Mouse (Mus musculus) limb, embryonic 14.5 days (tissue): ENCODE measurements around the gene Gm49711. TPM values are rescaled to one million over a fixed set of nuclear protein-coding genes. Genes with fewer than 3 reads are reported as not detected.

Source experiments
- ATAC-seq: fragments of 200-750 bp; cut with Nextera tagmentation; 2 replicates; pipeline ENCODE4 v1.8.0; 2017; ENCODE audit warnings: low read depth, moderate number of reproducible peaks, moderate TSS enrichment; ENCODE audit not compliant: low FRiP score
- DNase-seq: peaks from one replicate; pipeline ENCODE4 v3.0.0-alpha.2; 2015; ENCODE audit warnings: low spot score
- H3K27ac ChIP-seq: fragments of 300-500 bp; sonication (generic); replicated peaks from 2 replicates; pipeline ENCODE4 v1.5.1; 2014; ENCODE audit warnings: low read depth, mild to moderate bottlenecking, low read length, moderate library complexity, mixed read lengths
- H3K27me3 ChIP-seq: fragments of 300-500 bp; sonication (generic); 2 replicates; pipeline ENCODE4 v1.6.1; 2014; ENCODE audit warnings: low read length, mixed read lengths; ENCODE audit not compliant: control insufficient read depth, insufficient read depth
- H3K36me3 ChIP-seq: fragments of 300-500 bp; sonication (generic); 2 replicates; pipeline ENCODE4 v1.6.1; 2014; ENCODE audit warnings: mild to moderate bottlenecking, low read length, moderate library complexity, mixed read lengths; ENCODE audit not compliant: control insufficient read depth, insufficient read depth
- H3K4me1 ChIP-seq: fragments of 300-500 bp; sonication (generic); 2 replicates; pipeline ENCODE4 v1.6.1; 2014; ENCODE audit warnings: antibody characterized with exemption, low read length, mixed read lengths; ENCODE audit not compliant: control insufficient read depth, insufficient read depth
- H3K4me2 ChIP-seq: fragments of 300-500 bp; sonication (generic); replicated peaks from 2 replicates; pipeline ENCODE4 v1.6.1; 2014; ENCODE audit warnings: low read depth, mild to moderate bottlenecking, low read length, moderate library complexity; ENCODE audit not compliant: severe bottlenecking
- H3K4me3 ChIP-seq: fragments of 300-500 bp; sonication (generic); replicated peaks from 2 replicates; pipeline ENCODE4 v1.5.1; 2014; ENCODE audit warnings: low read length
- H3K9ac ChIP-seq: fragments of 300-500 bp; sonication (generic); 2 replicates; pipeline ENCODE4 v1.6.1; 2014; ENCODE audit warnings: mild to moderate bottlenecking, low read depth, low read length, moderate library complexity; ENCODE audit not compliant: severe bottlenecking
- H3K9me3 ChIP-seq: fragments of 300-500 bp; sonication (generic); 2 replicates; pipeline ENCODE4 v1.6.1; 2016; ENCODE audit warnings: low read length; ENCODE audit not compliant: control insufficient read depth
- POLR2A ChIP-seq: fragments of 200-500 bp; IDR thresholded peaks from 2 replicates; pipeline ENCODE4 v1.8.0; 2012; ENCODE audit warnings: inconsistent platforms, mild to moderate bottlenecking, moderate library complexity, borderline replicate concordance; ENCODE audit not compliant: insufficient read depth, insufficient read length; ENCODE audit errors: extremely low read depth
- WGBS: fragments of 180-500 bp; shearing (Covaris S2); extraction: QIAGEN DNeasy Blood & Tissue Kit; methylation state at CpG from one replicate; pipeline ENCODE4 v1.1.7; 2014; 5-methylcytosine and 5-hydroxymethylcytosine counted together
- polyA plus RNA-seq, 2 experiments: library from polyadenylated mRNA; depleted of rRNA in 1 of 2; stranded (reverse) in 1 of 2; unstranded in 1 of 2; fragments of >200 nt; fragmentation: Nextera tagmentation in 1 of 2; extraction: Ambion mirVana in 1 of 2; gene quantifications; 2 replicates each; pipeline versions ENCODE4 v1.2.1 to v1.2.3; 2012 to 2014

Gm49711 gene
- polyA plus RNA-seq, 2 experiments: 0.24 TPM; not detected in 1

DNA sequence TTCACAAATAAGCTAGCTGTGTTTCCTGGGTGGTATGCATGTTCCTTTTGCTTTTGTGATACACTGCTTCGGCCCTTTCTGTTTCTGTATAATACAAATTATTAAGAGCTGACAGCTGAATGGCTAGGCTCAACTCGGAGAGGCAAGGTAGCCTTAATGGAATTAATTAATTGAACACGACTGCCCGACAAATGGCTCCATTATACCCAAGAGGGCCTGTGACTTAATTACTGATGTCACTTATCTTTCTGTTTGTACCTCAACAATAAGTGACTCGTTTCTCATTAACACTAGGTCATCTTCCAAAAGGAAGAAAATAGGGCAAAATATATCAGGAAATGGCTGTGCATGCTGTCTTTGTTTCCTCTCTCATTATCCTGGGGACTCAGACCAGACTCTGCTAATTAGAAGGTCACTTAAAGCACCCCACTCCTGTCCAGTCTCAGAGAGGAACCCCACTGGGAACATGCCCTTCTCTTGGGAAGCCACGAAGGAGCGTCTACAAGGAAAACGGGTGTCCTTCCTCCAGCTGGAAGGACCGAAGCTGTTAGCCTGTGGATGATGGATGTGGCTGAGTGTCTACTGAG, 84.4 kb downstream of the Gm49711 start:
- H3K9me3 ChIP-seq: no peaks in the 10 kb centered on the region
- H3K27me3 ChIP-seq: no peaks in the 10 kb centered on the region
- DNase-seq (no peak), ATAC-seq (no peak)
- H3K27ac ChIP-seq: no peak overlapping the region
- no peak for TF ChIP-seq POLR2A
- no peak overlapping the region for H3K4me3 ChIP-seq
- H3K36me3 ChIP-seq: no peaks in the 10 kb centered on the region
- WGBS: 64% methylated on average over 9 of the region's 9 CpGs
- H3K4me2 ChIP-seq: no peak overlapping the region
- H3K9ac ChIP-seq: no peak overlapping the region
- H3K4me1 ChIP-seq: peaks cover 16% of the 10 kb centered on the region

DNA sequence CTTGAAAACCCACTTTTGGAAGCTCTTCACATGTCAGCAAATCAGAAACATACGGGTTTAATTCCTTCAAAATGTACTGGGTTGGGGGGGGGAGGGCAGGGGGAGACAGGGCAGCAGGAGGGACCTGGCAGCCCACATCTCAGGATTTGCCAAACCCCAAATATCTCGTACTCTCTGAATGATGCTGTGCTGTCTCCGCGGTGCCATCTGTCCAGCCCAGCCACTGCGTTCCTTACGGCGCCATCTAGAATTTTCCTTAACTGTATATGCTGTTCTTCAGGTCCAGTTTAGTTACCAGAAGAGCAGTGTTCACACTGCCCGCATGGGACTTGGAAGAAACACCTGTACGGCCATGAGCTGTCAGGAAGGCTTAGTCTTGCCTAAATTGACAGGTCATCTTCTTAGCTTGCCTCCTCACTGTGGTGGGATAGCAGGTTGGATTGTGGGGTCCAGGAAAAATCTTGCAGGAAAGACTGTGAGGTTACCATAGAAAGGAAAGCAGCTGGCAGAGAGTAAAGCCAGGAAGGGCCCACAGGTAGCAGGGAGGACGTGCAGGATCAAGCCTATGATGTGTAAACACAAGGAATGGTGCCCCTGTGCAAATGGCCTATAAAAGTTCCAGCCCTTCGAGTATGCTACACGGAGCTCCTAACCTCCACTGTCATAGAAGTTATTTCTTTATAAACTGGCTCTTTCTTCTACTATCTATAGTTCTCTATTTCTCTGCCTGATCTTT, 89.7 kb downstream of the Gm49711 start:
- ATAC-seq: no peak
- TF ChIP-seq POLR2A: no peak
- no peak overlapping the region for H3K4me2 ChIP-seq
- H3K27ac ChIP-seq: no peak overlapping the region
- no peak overlapping the region for H3K4me3 ChIP-seq
- H3K9me3 ChIP-seq: no peaks in the 10 kb centered on the region
- H3K27me3 ChIP-seq: no peaks in the 10 kb centered on the region
- H3K4me1 ChIP-seq: peaks cover 10% of the 10 kb centered on the region
- DNase-seq: no peak
- 71% methylated on average over 12 of the region's 12 CpGs for WGBS
- no peaks in the 10 kb centered on the region for H3K36me3 ChIP-seq
- H3K9ac ChIP-seq: no peak overlapping the region

DNA sequence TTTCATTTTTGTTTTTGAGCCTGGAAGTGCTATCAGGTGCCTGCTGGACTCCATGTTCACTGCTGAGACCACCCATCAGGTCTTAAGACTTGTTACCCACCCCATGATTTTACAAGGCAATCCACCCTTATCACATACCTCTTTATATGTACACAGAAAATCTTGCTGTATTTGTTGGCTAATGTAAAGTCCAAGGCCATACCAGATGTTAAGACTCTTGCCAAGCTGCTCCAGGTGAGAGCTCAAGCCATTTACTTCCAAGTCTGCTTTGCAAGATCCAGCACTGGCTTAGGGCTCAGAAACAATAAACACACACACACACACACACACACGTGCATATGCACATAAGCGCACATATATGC, 90.2 kb downstream of the Gm49711 start:
- no peak for DNase-seq
- Histone ChIP-seq H3K9ac (no peak overlapping the region), H3K4me2 (no peak overlapping the region), H3K27ac (no peak overlapping the region), H3K27me3 (no peaks in the 10 kb centered on the region), H3K4me3 (no peak overlapping the region), H3K4me1 (peaks cover 10% of the 10 kb centered on the region), H3K36me3 (no peaks in the 10 kb centered on the region), H3K9me3 (no peaks in the 10 kb centered on the region)
- WGBS: 66% methylated on average over 2 of the region's 2 CpGs
- TF ChIP-seq POLR2A: no peak
- no peak for ATAC-seq

DNA sequence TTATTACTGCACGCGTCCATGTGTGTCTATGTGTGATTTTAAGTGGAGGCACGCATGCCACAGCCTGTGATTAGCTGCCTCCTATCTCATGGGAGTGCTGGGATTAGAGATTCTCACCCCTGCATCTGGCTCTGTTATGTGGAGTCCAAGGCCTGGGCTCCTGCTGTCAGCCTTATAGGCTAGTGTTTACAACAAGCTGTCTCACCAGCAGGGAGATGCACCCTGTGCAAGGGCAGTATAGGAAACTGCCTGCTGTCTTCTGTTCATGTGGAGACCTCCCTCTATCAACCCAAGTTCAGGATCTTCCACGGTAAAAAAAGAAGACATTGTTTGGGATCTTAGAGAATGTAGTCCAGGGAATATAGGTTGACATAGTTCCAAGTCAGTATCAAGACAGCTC, 92.9 kb downstream of the Gm49711 start:
- H3K9me3 ChIP-seq: no peaks in the 10 kb centered on the region
- peaks cover 10% of the 10 kb centered on the region for H3K4me1 ChIP-seq
- H3K27me3 ChIP-seq: no peaks in the 10 kb centered on the region
- DNase-seq (no peak), ATAC-seq (no peak)
- no peak overlapping the region for H3K4me2 ChIP-seq
- no peak overlapping the region for H3K27ac ChIP-seq
- no peak overlapping the region for H3K9ac ChIP-seq
- no peaks in the 10 kb centered on the region for H3K36me3 ChIP-seq
- no peak overlapping the region for H3K4me3 ChIP-seq
- WGBS: 72% methylated on average over 4 of the region's 4 CpGs
- TF ChIP-seq POLR2A: no peak

DNA sequence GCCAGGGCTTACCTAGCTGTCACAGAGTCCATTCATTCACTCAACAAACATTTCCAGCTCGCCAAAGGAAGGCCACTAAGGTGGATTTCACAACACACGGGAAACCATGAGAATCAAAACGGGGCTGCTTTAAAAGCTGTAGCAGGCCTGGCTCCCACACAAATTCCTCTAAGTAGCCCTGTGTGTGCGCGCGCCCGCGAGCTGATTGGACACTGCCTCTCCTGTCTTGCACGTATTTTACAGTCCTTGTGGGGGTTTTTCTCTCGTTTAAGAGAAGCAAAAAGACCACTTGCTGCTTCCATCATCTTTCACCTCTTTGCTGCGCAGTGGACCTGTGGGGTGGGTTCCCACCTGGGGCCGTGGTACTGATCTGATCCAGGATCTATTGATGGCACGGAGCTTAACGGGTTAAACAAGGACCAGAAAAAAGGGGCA, 99.9 kb downstream of the Gm49711 start:
- peak; percentile 65 for DNase-seq
- H3K27ac ChIP-seq: peak overlapping the region; percentile 73
- 2% methylated on average over 14 of the region's 14 CpGs for WGBS
- H3K9me3 ChIP-seq: no peaks in the 10 kb centered on the region
- TF ChIP-seq POLR2A: no peak
- H3K4me3 ChIP-seq: peak overlapping the region; percentile 43
- peak; percentile 78 for ATAC-seq
- H3K4me2 ChIP-seq: peak overlapping the region; percentile 86
- no peaks in the 10 kb centered on the region for H3K36me3 ChIP-seq
- H3K27me3 ChIP-seq: no peaks in the 10 kb centered on the region
- peak overlapping the region; percentile 55 for H3K9ac ChIP-seq
- peaks cover 15% of the 10 kb centered on the region; the same call in 1 of the 2 replicates for H3K4me1 ChIP-seq
